Mouse (Mus musculus) spleen, postnatal 36 days (tissue): ENCODE data around the gene 1700020L24Rik.

Experiments used
- DNase-seq, 2 experiments: peaks; one replicate each; pipeline ENCODE4 v3.0.0; 2022; ENCODE audit warnings: low spot score in 2 of 2, mixed read lengths in 1 of 2

The 1700020L24Rik gene

GRCm38 (mm10) chr11:83437377-83437776, at the start of gene 1700020L24Rik:
1700020L24Rik (plus strand) TSS chr11:83437677.
- DNase-seq, result no peak

DNA sequence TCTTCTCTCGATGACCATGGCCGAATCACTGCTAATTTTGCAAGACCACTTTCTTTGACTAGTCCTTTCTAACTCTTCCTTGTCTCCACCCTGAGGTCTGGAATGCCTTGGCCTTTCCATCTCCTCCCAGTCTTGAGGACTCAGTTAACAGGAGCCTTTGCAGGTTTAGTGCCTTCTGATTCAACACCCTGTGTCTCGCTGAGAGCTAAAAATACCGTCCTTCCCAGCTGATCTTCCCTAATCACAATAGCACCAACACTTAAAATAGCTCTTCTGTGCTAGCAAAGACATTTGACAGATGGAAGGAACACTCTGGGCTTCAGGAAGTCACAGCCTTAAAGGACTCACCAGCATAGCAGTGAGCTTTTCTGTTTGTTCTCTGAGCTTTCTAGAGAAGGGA, 44.4 kb upstream of the 1700020L24Rik start:
- no peak for DNase-seq

GRCm38 (mm10) chr11:83394802-83395439, 42.6 kb upstream of the 1700020L24Rik start:
- DNase-seq, result no peak

DNA sequence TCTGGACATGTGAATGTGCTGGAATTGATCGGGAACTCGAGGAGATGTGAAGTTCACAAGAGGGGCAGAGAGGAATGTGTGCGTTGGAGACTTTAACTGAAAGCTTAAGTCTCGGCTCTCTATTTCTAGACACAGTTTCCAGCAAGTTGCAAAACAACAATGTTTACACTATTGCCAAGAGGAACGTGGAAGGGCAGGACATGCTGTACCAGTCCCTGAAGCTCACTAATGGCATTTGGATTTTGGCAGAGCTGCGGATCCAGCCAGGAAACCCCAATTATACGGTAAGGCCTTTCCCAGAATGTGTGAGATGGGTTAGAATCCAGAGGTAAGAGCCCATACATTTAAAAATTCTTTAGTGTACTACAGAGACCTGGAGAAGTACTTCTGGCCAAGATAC, 39.9 kb upstream of the 1700020L24Rik start:
- no peak for DNase-seq

DNA sequence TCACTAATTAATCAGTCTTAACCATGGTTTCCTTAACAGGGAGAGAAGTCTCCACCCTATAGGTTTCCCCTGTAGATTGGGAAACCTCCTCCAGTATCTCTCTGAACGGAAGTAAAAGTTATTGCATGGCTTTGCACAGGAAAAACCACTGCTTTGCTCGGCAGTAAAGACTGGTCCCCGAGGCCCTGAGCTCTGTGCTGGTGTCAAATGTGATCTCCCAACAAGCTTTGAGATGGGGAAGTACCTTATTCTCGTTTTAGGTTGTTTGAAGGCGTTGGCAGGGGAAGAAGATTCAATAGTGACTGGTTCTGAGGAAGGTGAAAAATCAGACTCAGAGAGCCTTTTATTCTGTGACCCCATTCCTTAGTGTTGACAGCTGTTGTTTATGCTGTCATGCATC, 38.8 kb upstream of the 1700020L24Rik start:
- no peak for DNase-seq

DNA sequence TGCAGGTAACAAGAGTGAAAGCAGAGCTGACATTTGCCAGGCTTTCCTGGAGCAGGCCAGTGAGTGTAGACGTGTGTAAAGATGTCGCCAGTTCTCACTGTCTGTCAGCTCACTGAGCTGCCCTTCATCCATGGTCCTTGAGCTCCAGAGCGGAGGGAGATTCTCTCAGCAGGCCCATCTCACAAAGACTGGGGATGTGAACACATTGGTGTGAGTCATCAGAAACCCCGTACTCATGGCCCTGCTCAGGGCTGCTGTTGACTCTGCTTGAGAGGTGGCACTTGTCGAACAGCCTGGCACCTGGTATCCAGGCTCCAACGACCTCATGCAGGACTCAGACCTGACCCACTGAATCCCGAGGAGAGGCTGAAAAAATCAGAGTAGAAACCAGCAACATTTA, 33.7 kb upstream of the 1700020L24Rik start:
- no peak for DNase-seq

DNA sequence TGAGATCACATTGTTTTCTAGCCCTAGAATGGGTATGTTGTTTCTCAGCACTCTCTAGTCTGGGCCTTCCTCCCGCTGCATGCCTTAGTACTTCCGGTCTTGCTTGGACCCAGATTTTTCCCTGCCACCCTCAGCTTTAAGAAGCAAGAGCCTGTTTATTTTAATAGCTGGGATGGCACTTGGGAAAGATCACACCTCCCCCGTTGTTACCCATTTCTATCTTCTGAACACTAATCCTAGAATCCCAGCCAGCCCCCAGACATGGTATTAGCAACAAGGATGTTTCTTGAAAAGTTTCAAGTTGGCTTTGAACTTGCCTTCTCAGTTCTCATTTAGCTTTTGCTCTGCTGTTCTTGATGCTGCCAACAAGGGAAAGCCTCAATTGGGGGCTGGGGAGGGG, 31.1 kb upstream of the 1700020L24Rik start:
- DNase-seq, result no peak

DNA sequence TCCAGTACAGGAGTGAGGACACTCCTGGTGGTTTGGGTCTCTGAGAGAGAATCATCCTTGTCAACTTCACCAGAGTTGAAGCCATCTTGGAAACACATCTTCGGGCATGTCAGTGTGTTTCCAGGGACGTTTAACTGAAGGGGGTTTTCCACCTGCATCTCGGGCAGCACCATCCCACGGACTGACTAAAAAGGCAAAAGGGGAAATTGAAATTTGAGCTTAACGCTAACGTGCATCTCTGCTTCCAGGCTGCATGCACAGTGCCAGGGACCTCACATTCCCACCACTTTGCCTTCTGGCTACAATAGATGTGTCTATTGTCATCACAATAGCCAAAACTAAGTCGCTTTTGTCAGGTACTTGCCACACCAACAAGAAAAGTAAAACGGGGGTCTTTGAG, 29.2 kb upstream of the 1700020L24Rik start:
- DNase-seq, result no peak

DNA sequence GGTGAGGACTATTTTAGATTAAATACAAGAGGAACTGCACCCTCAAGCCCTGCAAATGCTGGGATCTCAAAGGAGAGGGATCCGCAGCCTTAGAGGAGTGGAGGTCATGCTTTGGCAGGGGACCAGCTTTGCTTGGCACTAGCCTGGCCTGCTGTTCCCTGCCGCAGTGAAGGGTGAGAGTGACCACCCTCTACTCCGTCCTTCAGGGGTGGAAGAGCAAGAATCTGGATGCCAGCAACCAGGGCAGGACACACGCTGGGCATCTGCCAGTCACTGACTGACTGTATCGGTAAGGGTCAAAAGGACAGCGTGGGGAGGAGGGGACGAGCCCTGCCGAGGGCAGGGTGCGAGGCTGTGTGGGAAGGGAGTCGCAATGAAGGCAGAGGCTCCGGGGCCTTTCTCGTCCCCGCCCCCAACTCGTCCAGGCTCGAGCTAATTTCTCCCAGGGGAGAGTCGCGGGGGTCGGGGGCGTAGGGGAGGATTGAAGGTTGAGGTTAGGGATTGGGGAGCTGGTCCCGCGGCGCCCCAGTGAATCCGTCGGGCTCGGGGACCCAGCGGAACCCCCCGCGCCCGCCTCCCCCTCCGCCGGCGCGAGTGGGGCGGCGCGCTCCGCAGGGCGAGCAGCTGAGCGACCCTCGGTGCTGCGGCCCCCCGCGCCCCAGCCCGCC, 28.3 kb upstream of the 1700020L24Rik start, which contains the start of gene Rasl10b:
Gene Rasl10b, plus strand, starts transcription at position 51 of the 668 bp plus-strand sequence.
- no peak for DNase-seq

DNA sequence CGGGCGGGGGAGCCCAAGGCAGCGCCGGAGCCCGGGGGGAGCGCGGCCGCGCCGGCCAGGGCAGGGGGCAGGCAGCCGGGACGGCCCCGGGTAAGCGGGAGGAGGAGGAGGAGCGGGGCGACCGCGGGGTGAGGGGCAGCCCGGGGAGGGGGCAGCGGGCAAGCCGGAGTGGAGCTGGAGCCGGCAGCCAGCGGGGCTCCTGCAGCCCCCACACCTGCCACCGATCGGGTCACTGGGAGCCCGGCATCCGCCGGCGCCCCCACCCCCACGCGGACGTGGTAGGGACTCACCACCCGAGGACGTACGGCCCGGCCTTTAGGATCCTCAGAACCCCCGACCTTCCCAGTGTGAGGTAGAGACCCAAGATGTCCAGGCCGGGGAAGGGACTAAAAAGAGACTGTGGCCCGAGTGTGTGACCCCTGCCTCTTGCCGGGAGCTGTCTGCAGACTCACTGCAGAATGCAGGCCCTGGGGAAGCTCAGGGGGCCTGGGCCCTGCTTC, 27.6 kb upstream of the 1700020L24Rik start:
- DNase-seq, result no peak

DNA sequence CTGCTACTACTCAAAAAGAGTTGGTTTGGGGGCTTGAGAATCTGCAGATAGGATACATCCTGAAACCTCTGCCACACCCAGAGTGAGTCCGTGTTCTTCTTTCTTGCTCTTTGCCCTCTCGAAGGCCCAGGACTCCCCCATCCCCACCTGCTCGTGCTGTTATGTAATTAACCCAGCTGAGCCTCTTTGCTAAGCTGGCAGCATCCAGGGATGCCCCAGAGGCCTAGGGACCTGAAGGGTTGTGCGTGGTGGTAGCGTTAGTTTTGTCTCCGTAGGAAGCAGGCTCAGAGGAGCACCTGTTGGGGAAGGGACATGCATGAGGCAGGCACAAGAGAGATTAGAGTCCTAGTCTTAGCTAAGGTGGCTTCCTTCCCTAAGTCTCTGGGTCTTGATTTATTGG, 27.0 kb upstream of the 1700020L24Rik start:
- no peak for DNase-seq

- peak; percentile 18 to 33 for DNase-seq
Measured at GRCm38 (mm10) chr11:83417080-83417479, 20.4 kb upstream of the 1700020L24Rik start.

GRCm38 (mm10) chr11:83417708-83418107, 19.8 kb upstream of the 1700020L24Rik start:
- DNase-seq, result no peak

DNA sequence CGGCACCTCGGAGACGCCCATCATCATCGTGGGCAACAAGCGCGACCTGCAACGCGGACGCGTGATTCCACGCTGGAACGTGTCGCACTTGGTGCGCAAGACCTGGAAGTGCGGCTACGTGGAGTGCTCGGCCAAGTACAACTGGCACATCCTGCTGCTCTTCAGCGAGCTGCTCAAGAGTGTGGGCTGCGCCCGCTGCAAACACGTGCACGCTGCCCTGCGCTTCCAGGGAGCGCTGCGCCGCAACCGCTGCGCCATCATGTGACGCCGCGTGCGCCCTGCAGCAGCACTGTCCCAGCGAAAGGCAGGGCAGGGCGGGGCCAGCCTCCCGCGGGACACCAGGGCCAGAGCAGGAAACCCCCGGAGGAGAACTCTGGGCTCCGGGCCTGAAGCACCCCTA, 18.9 kb upstream of the 1700020L24Rik start:
- DNase-seq, result no peak

- no peak for DNase-seq
Measured at GRCm38 (mm10) chr11:83420338-83420737, 17.1 kb upstream of the 1700020L24Rik start.

- peak in 1 of 2 experiments; percentile 19 for DNase-seq
Measured at GRCm38 (mm10) chr11:83421305-83421704, 16.2 kb upstream of the 1700020L24Rik start.

GRCm38 (mm10) chr11:83424681-83425080, 12.8 kb upstream of the 1700020L24Rik start:
- DNase-seq, result peak; percentile 31 to 48

DNA sequence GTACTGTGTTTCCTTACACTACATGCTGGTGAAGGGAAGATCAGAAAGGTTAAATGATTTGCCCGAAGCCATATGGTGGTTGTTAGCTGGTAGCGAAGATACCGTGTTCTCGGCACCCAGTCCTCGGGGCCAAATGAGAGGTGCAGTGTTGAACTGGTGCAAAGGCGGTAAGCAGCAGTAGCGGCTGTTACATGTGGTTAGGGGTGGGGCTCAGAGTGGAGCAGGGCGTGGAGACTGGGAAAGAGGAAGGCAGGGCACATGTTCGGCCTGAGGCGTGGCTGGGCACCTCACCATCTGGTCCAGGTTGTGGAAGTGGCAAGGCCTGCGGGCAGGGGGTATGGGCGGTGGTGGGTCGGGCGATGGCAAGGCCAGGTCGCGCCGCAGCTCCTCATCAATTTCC, 10.5 kb upstream of the 1700020L24Rik start:
- DNase-seq, result peak in 1 of 2 experiments; percentile 26

GRCm38 (mm10) chr11:83429355-83429754, 8.1 kb upstream of the 1700020L24Rik start, which contains the start of gene Gas2l2:
Gas2l2 (minus strand) TSS chr11:83429455.
- DNase-seq, result no peak

DNA sequence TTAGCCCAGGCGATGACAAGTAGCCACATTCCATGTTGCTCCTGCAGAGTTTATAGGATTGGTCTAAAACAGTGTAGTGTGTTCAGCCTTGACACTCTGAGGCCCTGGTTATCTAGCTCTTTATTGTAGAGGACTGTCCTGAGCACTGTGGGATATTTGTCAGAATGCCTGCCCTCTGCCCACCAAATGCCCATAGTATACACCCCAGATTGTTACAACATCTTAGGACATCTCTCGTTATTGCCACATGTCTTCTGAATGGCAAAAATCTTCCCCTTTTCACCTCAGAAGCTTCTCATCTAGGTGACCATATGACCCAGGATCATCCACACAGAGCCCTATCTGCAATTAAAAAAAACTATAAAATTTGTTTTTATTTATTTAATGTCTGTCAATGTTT, 4.9 kb upstream of the 1700020L24Rik start:
- DNase-seq, result no peak

- DNase-seq, result no peak
Measured at GRCm38 (mm10) chr11:83439426-83440060, 2.1 kb downstream of the 1700020L24Rik start.
